Mouse (Mus musculus) A20 (cell line): ENCODE results near the gene B3gntl1.
A peak's percentile ranks its signal among the peaks of the same experiment; 100 is the strongest.

Experiments used
- DNase-seq: peaks from one replicate; pipeline ENCODE4 v3.0.0-alpha.2; 2011; ENCODE audit warnings: low read depth, low spot score

The B3gntl1 gene

GRCm38 (mm10) chr11:121648166-121648565 lies 24.8 kb downstream of the B3gntl1 start:
- DNase-seq = no peak

DNA sequence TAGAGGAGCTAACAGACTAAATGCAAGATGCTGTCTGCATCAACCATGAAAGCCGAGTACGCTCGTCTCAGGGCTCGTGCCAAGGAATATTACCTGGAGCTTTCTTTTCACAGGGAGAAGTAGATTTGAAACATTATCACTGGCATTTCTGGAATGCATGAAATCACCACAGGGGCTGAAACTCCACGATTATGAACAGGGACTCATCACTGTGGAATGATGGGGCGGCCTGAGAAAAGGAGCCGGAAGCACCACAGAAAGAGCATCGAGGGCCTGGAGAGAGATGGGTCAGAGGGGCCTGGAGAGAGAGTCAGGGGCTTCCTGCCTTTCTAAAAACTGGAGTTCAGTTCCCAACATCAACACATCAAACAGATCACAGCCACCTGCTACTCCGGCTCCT lies 25.6 kb downstream of the B3gntl1 start:
- DNase-seq = no peak

GRCm38 (mm10) chr11:121645394-121645793 lies 27.6 kb downstream of the B3gntl1 start:
- DNase-seq = no peak

DNA sequence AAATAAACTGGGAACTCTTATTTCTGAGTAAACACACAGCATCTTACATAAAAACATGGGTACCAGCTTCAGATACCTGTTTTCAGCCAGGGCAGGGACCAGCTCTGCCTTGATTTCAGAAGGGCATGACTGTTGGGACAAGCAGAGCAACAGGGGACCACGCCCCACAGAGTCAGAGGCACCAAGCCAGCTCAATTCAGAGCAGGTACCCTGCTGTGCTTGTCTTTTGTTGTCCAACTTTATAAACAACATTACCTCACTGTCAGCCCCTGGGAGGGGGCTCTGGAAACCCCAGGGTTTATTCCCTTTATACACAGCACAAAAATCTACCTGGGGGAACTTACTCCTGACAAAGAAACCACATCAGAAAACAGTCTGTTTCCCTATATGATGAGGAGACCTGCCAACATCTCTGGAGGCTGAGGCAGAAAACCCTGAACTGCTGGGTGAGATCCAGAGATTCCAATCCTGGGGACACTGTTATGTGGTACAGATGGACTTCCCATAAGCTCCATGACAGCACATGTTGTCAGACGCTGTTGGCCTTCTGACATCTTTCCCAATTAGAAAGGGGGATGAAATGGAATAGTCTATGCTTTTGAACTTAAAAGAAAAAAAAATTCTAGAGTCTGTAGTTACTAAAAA lies 31.3 kb downstream of the B3gntl1 start:
- no peak for DNase-seq

- DNase-seq = no peak
Measured at GRCm38 (mm10) chr11:121636646-121637045, 36.3 kb downstream of the B3gntl1 start.

GRCm38 (mm10) chr11:121631410-121631809 lies 41.5 kb downstream of the B3gntl1 start:
- no peak for DNase-seq

- peak; percentile 18 for DNase-seq
Measured at GRCm38 (mm10) chr11:121630406-121630805, 42.5 kb downstream of the B3gntl1 start.

DNA sequence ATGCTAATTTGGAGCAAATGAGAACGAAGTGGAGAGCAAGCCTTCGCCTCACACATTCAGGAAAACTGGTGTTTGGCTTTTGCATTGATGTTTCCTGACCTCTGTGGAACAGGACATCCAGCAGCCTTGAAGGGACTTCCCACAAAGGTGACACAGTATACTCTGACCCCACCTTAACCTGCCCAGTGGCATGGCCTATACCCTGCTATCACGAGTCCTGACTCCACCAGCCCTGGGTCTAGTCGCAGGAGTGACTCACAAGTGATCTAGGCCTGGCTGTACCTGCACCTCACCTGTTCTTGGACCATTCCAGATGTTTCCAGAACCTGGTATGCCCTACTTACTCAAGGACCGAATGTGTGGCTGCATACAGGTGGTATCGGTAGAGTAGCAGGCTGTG lies 43.4 kb downstream of the B3gntl1 start:
- no peak for DNase-seq

DNA sequence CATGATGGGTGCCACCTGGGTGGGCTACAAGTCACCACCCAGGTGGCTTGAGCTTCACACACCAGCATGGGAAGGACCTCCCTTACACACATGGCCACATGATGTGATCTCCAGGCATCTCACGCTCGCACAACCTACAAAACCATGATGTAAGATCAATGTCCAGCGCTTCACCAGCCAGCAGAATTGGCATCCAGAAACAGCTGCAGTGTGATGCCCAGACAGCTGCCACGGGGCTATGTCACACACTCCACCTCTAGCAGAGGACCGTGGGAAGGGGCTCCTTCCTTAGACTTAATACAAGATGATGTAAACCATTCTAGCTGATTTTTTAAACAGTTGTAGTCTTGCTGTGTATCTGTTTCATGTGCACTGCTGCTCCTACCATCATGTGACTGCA lies 45.4 kb downstream of the B3gntl1 start:
- DNase-seq = no peak

- DNase-seq = no peak
Measured at GRCm38 (mm10) chr11:121625007-121625406, 47.9 kb downstream of the B3gntl1 start.

GRCm38 (mm10) chr11:121617371-121617770 lies 55.6 kb downstream of the B3gntl1 start:
- DNase-seq = no peak

DNA sequence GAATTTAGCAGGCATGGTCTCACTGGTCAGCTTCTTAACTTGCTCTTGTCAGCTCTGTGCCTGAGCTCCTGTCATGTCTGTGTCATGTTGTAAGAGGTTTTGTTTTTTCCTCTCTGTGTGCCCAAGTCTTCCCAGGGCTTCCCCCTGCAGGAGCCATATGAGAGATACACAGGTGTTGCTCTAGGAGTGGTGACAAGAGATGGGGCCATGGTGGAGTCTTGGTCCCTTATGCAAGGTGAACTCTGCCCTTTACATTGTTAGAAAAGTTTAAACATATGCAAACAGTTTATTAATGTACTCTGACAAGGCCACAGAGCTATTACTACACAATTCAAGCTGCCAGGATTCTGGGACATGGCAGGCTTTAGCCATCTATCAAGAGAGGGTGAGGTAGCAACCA lies 56.5 kb downstream of the B3gntl1 start:
- DNase-seq = no peak

GRCm38 (mm10) chr11:121615961-121616485 lies 56.9 kb downstream of the B3gntl1 start:
- DNase-seq = no peak

- no peak for DNase-seq
Measured at GRCm38 (mm10) chr11:121610976-121611375, 62.0 kb downstream of the B3gntl1 start.

DNA sequence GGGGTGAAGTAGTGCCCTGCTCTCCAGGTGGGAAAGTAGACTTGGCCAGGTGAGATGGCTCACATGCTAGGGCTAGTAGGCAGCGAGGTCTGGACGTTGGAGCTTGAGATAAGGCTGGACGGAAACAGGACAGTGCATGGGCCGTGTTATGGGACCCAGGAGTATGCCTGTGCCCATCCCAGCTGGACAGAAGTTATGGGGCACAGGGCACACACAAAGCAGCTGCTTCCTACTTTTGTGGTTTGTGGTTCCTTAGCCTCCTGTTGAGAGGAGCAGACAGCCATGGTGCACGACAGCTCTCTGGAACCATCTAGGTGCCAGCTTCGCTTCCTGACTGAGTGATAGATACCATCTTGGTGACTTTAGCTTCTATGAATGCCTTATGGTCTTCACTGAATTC lies 67.3 kb downstream of the B3gntl1 start:
- DNase-seq = no peak

GRCm38 (mm10) chr11:121601422-121601821 lies 71.5 kb downstream of the B3gntl1 start:
- DNase-seq = no peak

DNA sequence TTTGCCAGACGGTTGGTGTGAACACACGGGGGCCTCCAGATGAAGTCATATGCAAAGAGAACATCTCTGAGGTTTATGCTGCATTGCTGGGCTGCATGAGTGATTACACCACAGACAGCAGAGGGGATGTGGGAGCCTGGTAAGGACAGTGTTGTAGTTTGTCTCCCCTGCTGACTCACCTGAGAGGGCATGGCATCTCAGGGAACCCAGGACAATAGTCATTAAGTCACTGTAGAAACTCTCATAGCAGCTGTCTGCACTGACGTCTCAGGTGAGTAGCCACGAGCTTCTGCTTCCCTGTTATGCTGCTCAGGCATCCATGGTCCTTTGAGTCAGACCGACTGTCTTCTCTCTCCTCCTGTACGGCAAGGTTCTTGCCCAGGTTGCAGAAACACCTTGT lies 75.7 kb downstream of the B3gntl1 start:
- no peak for DNase-seq

DNA sequence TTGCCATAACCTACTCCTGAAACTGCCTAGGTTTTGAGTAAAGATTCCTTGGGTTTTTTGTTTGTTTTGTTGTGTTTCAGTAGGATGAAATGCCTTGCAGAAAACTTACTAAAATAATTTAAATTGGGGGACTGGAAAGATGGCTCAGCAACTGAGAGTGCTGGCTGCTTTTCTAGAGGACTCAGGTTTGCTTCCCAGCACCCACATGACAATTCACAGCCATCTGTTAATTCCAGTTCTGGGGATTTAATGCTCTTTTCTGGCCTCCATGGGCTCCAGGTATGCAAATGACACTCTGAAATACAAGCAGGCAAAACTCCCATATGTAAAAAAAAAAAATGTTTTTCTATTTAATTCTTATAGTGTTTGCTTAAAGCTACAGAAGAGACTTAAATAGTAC lies 91.1 kb downstream of the B3gntl1 start:
- no peak for DNase-seq
